Mouse (Mus musculus) stomach, embryonic 16.5 days (tissue): ENCODE results near the gene Zc3h8. TPM values are rescaled to one million over a fixed set of nuclear protein-coding genes. Genes with fewer than 3 reads are reported as not detected.

Experiments
- ATAC-seq: fragments of 200-750 bp; cut with Nextera tagmentation; 2 replicates; pipeline ENCODE4 v1.8.0; 2017; ENCODE audit warnings: moderate number of reproducible peaks, moderate TSS enrichment; ENCODE audit not compliant: insufficient read depth, low FRiP score
- H3K27ac ChIP-seq: fragments of 300-500 bp; sonication (generic); 2 replicates; pipeline ENCODE4 v1.5.1; 2014; ENCODE audit warnings: low read length
- H3K27me3 ChIP-seq: fragments of 300-500 bp; sonication (generic); 2 replicates; pipeline ENCODE4 v1.6.1; 2014; ENCODE audit warnings: low read length, control low read depth, mixed read lengths; ENCODE audit not compliant: control insufficient read depth, insufficient read depth
- H3K36me3 ChIP-seq: fragments of 300-500 bp; sonication (generic); 2 replicates; pipeline ENCODE4 v1.6.1; 2014; ENCODE audit warnings: low read length; ENCODE audit not compliant: control insufficient read depth, insufficient read depth
- H3K4me1 ChIP-seq: fragments of 300-500 bp; sonication (generic); 2 replicates; pipeline ENCODE4 v1.6.1; 2014; ENCODE audit warnings: low read length, control low read depth, mixed read lengths; ENCODE audit not compliant: control insufficient read depth, insufficient read depth
- H3K4me2 ChIP-seq: fragments of 300-500 bp; sonication (generic); 2 replicates; pipeline ENCODE4 v1.6.1; 2014; ENCODE audit warnings: low read depth, low read length, mixed read lengths
- H3K4me3 ChIP-seq: fragments of 300-500 bp; sonication (generic); replicated peaks from 2 replicates; pipeline ENCODE4 v1.5.1; 2014; ENCODE audit warnings: mild to moderate bottlenecking, low read length
- H3K9ac ChIP-seq: fragments of 300-500 bp; sonication (generic); 2 replicates; pipeline ENCODE4 v1.6.1; 2014; ENCODE audit warnings: low read length
- H3K9me3 ChIP-seq: fragments of 300-500 bp; sonication (generic); replicated peaks from 2 replicates; pipeline ENCODE4 v1.6.1; 2016; ENCODE audit warnings: low read length, control low read depth; ENCODE audit not compliant: control insufficient read depth
- WGBS: fragments of 180-500 bp; shearing (Covaris S2); extraction: QIAGEN DNeasy Blood & Tissue Kit; methylation state at CpG from one replicate; pipeline ENCODE4 v1.1.7; 2014; 5-methylcytosine and 5-hydroxymethylcytosine counted together
- polyA plus RNA-seq: library from polyadenylated mRNA; unstranded; fragments of >200 nt; fragmentation: Nextera tagmentation; extraction: Ambion mirVana; gene quantifications from 2 replicates; pipeline ENCODE4 v1.2.1, GENCODE M21; 2015

Gene Zc3h8
- polyA plus RNA-seq = 5.5 and 6.1 TPM in 2 replicates

GRCm38 (mm10) chr2:128943538-128944528, at the start of gene Zc3h8:
Gene Zc3h8 (minus strand): TSS chr2:128944077.
- peak; percentile 95 for ATAC-seq
- Histone ChIP-seq H3K4me3 (peak within 1 kb of the TSS; percentile 73), H3K27me3 (no peaks in the 10 kb centered on the region), H3K9ac (peak within 1 kb of the TSS; percentile 83), H3K27ac (peak within 1 kb of the TSS; percentile 83), H3K9me3 (no peaks in the 10 kb centered on the region), H3K36me3 (no peaks in the 10 kb centered on the region), H3K4me1 (peaks cover 4% of the 10 kb centered on the region; the same call in 1 of the 2 replicates), H3K4me2 (peak within 1 kb of the TSS; percentile 57)
- 1% methylated on average over 65 of the region's 65 CpGs for WGBS

- ATAC-seq = no peak
- no peak overlapping the region for H3K4me2 ChIP-seq
- WGBS = 68% methylated on average over 3 of the region's 3 CpGs
Observed at GRCm38 (mm10) chr2:128984746-128985145, 40.9 kb upstream of the Zc3h8 start.

GRCm38 (mm10) chr2:128975572-128975971, 31.7 kb upstream of the Zc3h8 start:
- Histone ChIP-seq H3K36me3 (no peaks in the 10 kb centered on the region), H3K9me3 (no peaks in the 10 kb centered on the region), H3K4me1 (no peaks in the 10 kb centered on the region), H3K9ac (no peak overlapping the region), H3K27me3 (no peaks in the 10 kb centered on the region), H3K4me3 (no peak overlapping the region), H3K27ac (no peak overlapping the region), H3K4me2 (no peak overlapping the region)
- 54% methylated on average over 4 of the region's 4 CpGs for WGBS
- no peak for ATAC-seq

More at GRCm38 (mm10) chr2:128984746-128985145, 40.9 kb upstream of the Zc3h8 start:
- no peaks in the 10 kb centered on the region for H3K4me1 ChIP-seq
- H3K9ac ChIP-seq = no peak overlapping the region
- no peak overlapping the region for H3K27ac ChIP-seq
- no peaks in the 10 kb centered on the region for H3K27me3 ChIP-seq
- H3K9me3 ChIP-seq = no peaks in the 10 kb centered on the region
- H3K36me3 ChIP-seq = no peaks in the 10 kb centered on the region
- no peak overlapping the region for H3K4me3 ChIP-seq

- no peak overlapping the region for H3K9ac ChIP-seq
- no peaks in the 10 kb centered on the region for H3K36me3 ChIP-seq
- no peak overlapping the region for H3K27ac ChIP-seq
- H3K27me3 ChIP-seq = no peaks in the 10 kb centered on the region
- H3K4me2 ChIP-seq = no peak overlapping the region
- no peak overlapping the region for H3K4me3 ChIP-seq
- no peaks in the 10 kb centered on the region for H3K4me1 ChIP-seq
- no peak for ATAC-seq
- H3K9me3 ChIP-seq = no peaks in the 10 kb centered on the region
Observed at GRCm38 (mm10) chr2:128972301-128972700, 28.4 kb upstream of the Zc3h8 start.

GRCm38 (mm10) chr2:128968475-128969083, 24.7 kb upstream of the Zc3h8 start:
- Histone ChIP-seq H3K9me3 (no peaks in the 10 kb centered on the region), H3K27ac (peak overlapping the region; percentile 100; the same call in 1 of the 2 replicates), H3K36me3 (no peaks in the 10 kb centered on the region), H3K27me3 (no peaks in the 10 kb centered on the region), H3K9ac (peak overlapping the region; percentile 100), H3K4me3 (peak overlapping the region; percentile 92), H3K4me1 (0 out of 2 replicates have a peak, but pooled peaks cover 7% of the 10 kb centered on the region), H3K4me2 (peak overlapping the region; percentile 57)
- ATAC-seq = no peak

GRCm38 (mm10) chr2:128967661-128968441, 24.0 kb upstream of the Zc3h8 start, which contains the start of gene Gm10762:
Gene Gm10762 (minus strand): TSS chr2:128967725.
- H3K4me1 ChIP-seq = 0 out of 2 replicates have a peak, but pooled peaks cover 7% of the 10 kb centered on the region
- no peaks in the 10 kb centered on the region for H3K9me3 ChIP-seq
- peak within 1 kb of the TSS; percentile 100 for H3K27ac ChIP-seq
- H3K4me3 ChIP-seq = peak within 1 kb of the TSS; percentile 92
- peak within 1 kb of the TSS; percentile 58 for H3K4me2 ChIP-seq
- peak; percentile 88 for ATAC-seq
- no peaks in the 10 kb centered on the region for H3K27me3 ChIP-seq
- peak within 1 kb of the TSS; percentile 100 for H3K9ac ChIP-seq
- under 1% methylated on average over 79 of the region's 80 CpGs for WGBS
- no peaks in the 10 kb centered on the region for H3K36me3 ChIP-seq

GRCm38 (mm10) chr2:128966641-128967580, 23.0 kb upstream of the Zc3h8 start, which contains the start of gene Zc3h6:
Gene Zc3h6 (plus strand): TSS chr2:128967402.
- H3K4me1 ChIP-seq = 0 out of 2 replicates have a peak, but pooled peaks cover 7% of the 10 kb centered on the region
- peak within 1 kb of the TSS; percentile 100 for H3K27ac ChIP-seq
- H3K27me3 ChIP-seq = no peaks in the 10 kb centered on the region
- H3K36me3 ChIP-seq = no peaks in the 10 kb centered on the region
- peak within 1 kb of the TSS; percentile 100 for H3K9ac ChIP-seq
- peak within 1 kb of the TSS; percentile 92 for H3K4me3 ChIP-seq
- ATAC-seq = peak; percentile 98
- under 1% methylated on average over 65 of the region's 65 CpGs for WGBS
- no peaks in the 10 kb centered on the region for H3K9me3 ChIP-seq
- H3K4me2 ChIP-seq = peak within 1 kb of the TSS; percentile 58

- WGBS = 9% methylated on average over 6 of the region's 6 CpGs
- no peak for ATAC-seq
- H3K4me3 ChIP-seq = no peak overlapping the region
Observed at GRCm38 (mm10) chr2:128966236-128966635, 22.4 kb upstream of the Zc3h8 start.

More at GRCm38 (mm10) chr2:128966236-128966635, 22.4 kb upstream of the Zc3h8 start:
- Histone ChIP-seq H3K9me3 (no peaks in the 10 kb centered on the region), H3K4me2 (peak overlapping the region; percentile 58), H3K4me1 (0 out of 2 replicates have a peak, but pooled peaks cover 7% of the 10 kb centered on the region), H3K9ac (no peak overlapping the region), H3K27ac (no peak overlapping the region), H3K36me3 (no peaks in the 10 kb centered on the region), H3K27me3 (no peaks in the 10 kb centered on the region)
